Mouse (Mus musculus): ENCODE data around the gene Clpp. TPM values are rescaled to one million over a fixed set of nuclear protein-coding genes. Genes with fewer than 3 reads are reported as not detected.

Gene Clpp
- polyA plus RNA-seq, 1 experiment from 2014 or later = 147 TPM

DNA sequence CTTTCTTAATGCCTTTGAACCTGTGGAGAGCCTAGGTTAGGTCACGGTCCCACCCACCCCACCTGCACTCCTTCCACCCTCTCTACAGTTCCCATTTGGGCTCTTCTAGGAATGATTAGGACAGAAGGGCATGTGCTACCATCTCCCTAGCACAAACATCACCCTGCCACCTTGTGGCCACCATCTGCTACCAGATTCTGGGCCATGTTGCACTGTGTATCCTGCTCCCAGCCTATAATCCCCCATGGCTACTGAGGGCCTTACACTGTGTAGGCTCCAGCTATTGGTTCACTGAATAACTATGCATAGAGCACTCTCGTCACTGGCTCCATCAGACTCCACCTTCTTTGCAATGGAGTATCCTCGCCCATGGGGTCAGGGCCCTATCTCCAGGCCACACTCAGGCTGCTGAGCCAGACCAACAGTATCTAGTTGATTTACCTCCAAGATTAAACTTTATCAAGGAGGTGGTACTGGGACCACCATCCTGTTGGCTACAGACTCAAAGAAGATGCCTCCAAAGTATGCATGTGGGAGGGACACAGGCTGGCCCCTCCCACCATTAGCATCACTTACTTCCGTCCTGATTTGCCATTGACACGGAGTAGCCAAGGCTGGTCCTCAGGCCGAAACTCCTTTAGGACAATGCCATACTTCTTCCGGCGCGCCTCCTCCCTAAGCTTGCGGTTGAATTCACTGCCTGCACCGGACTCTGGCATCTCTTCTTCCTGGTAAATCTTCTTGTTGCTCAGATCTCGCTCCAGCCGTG, 17.2 kb downstream of the Clpp start:
- H3K4me2 ChIP-seq = no peak overlapping the region
- H3K27ac ChIP-seq = no peak overlapping the region
- no peak overlapping the region for H3K9ac ChIP-seq (replicated peaks)
- H3K4me3 ChIP-seq (replicated peaks) = no peak overlapping the region
- 93% methylated on average over 13 of the region's 13 CpGs for WGBS
- peaks cover 16% of the 10 kb centered on the region for H3K4me1 ChIP-seq (replicated peaks)
- no peaks in the 10 kb centered on the region for H3K9me3 ChIP-seq
- peaks cover 72% of the 10 kb centered on the region for H3K36me3 ChIP-seq
- ATAC-seq (ENCODE audit: insufficient number of reproducible peaks, insufficient read depth, low FRiP score, low TSS enrichment, low read depth) = no peak
- no peaks in the 10 kb centered on the region for H3K27me3 ChIP-seq

DNA sequence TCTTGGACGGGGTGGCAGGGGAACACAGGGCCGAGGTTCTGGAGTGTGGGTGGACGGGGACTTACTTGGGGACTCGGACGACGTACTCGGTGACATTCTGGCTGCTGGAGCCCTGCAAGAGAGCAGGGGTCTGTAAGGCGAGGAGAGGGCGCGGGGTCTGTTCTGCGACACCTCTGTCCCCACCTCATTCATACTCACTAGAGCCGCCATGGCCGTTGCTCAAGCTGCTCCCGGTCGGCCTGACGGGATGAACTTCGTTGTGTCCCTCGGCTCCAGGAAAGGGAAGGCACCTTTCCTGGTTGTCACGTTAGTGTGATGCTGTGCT, 20.8 kb downstream of the Clpp start:
- no peaks in the 10 kb centered on the region for H3K27me3 ChIP-seq
- peak overlapping the region; percentile 71 for H3K4me3 ChIP-seq (replicated peaks)
- no peaks in the 10 kb centered on the region for H3K9me3 ChIP-seq
- under 1% methylated on average over 19 of the region's 19 CpGs for WGBS
- peak overlapping the region; percentile 93 for H3K4me2 ChIP-seq
- peak overlapping the region; percentile 73 for H3K27ac ChIP-seq
- peaks cover 37% of the 10 kb centered on the region for H3K36me3 ChIP-seq
- peak overlapping the region; percentile 79 for H3K9ac ChIP-seq (replicated peaks)
- peaks cover 17% of the 10 kb centered on the region for H3K4me1 ChIP-seq (replicated peaks)
- peak; percentile 56 for ATAC-seq (ENCODE audit: insufficient number of reproducible peaks, insufficient read depth, low FRiP score, low TSS enrichment, low read depth)

- under 1% methylated on average over 51 of the region's 51 CpGs for WGBS
- Histone ChIP-seq H3K9me3 (no peaks in the 10 kb centered on the region), H3K4me2 (peak within 1 kb of the TSS; percentile 93), H3K4me3 (replicated peaks) (peak within 1 kb of the TSS; percentile 71), H3K27ac (peak within 1 kb of the TSS; percentile 93), H3K4me1 (replicated peaks) (peaks cover 17% of the 10 kb centered on the region), H3K27me3 (no peaks in the 10 kb centered on the region), H3K36me3 (peaks cover 31% of the 10 kb centered on the region), H3K9ac (replicated peaks) (peak within 1 kb of the TSS; percentile 79)
- peak; percentile 90 for ATAC-seq (ENCODE audit: insufficient number of reproducible peaks, insufficient read depth, low FRiP score, low TSS enrichment, low read depth)
Measured at GRCm38 (mm10) chr17:57011236-57012141, 21.4 kb downstream of the Clpp start, which contains the start of the genes Gtf2f1 and Gm17949. Gene Gtf2f1, minus strand, starts transcription at chr17:57011288. Gene Gm17949, plus strand, starts transcription at chr17:57011469.

- Histone ChIP-seq H3K4me3 (replicated peaks) (peak overlapping the region; percentile 71), H3K27me3 (no peaks in the 10 kb centered on the region), H3K9me3 (no peaks in the 10 kb centered on the region), H3K36me3 (peaks cover 22% of the 10 kb centered on the region), H3K27ac (peak overlapping the region; percentile 93), H3K4me2 (peak overlapping the region; percentile 93), H3K4me1 (replicated peaks) (peaks cover 17% of the 10 kb centered on the region), H3K9ac (replicated peaks) (no peak overlapping the region)
- WGBS = 76% methylated on average over 13 of the region's 13 CpGs
- no peak for ATAC-seq (ENCODE audit: insufficient number of reproducible peaks, insufficient read depth, low FRiP score, low TSS enrichment, low read depth)
Measured at GRCm38 (mm10) chr17:57012245-57012795, 22.2 kb downstream of the Clpp start.

DNA sequence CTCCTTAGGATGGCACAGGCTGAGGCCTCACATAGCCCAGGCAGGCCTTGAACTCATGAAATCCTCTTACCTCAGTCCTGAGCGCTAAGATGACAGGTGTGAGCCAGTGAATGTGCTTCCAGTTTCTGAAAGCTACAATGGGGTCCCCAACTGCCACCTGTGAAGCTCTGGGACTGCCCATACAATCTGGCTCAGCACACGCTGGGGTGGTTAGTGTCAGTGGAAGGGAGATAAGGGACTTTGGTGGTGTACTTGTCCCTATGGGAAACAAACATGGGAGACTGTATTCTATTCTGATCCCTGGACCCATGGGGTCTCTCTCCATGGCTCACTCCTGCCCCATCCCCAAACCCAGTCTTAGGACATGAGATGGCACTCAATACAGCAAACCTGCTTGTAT, 29.6 kb downstream of the Clpp start:
- Histone ChIP-seq H3K9ac (replicated peaks) (no peak overlapping the region), H3K27me3 (no peaks in the 10 kb centered on the region), H3K27ac (no peak overlapping the region), H3K36me3 (peaks cover 56% of the 10 kb centered on the region), H3K4me3 (replicated peaks) (no peak overlapping the region), H3K9me3 (no peaks in the 10 kb centered on the region), H3K4me2 (no peak overlapping the region), H3K4me1 (replicated peaks) (no peaks in the 10 kb centered on the region)
- ATAC-seq (ENCODE audit: insufficient number of reproducible peaks, insufficient read depth, low FRiP score, low TSS enrichment, low read depth) = no peak
- 86% methylated on average over 2 of the region's 2 CpGs for WGBS

- ATAC-seq (ENCODE audit: insufficient number of reproducible peaks, insufficient read depth, low FRiP score, low TSS enrichment, low read depth) = no peak
- peaks cover 69% of the 10 kb centered on the region for H3K36me3 ChIP-seq
- WGBS = 93% methylated on average over 5 of the region's 5 CpGs
- no peak overlapping the region for H3K9ac ChIP-seq (replicated peaks)
- H3K4me2 ChIP-seq = no peak overlapping the region
- H3K4me3 ChIP-seq (replicated peaks) = no peak overlapping the region
- H3K27ac ChIP-seq = no peak overlapping the region
- no peaks in the 10 kb centered on the region for H3K27me3 ChIP-seq
- H3K9me3 ChIP-seq = no peaks in the 10 kb centered on the region
- H3K4me1 ChIP-seq (replicated peaks) = no peaks in the 10 kb centered on the region
Measured at GRCm38 (mm10) chr17:57020960-57021359, 30.9 kb downstream of the Clpp start.

DNA sequence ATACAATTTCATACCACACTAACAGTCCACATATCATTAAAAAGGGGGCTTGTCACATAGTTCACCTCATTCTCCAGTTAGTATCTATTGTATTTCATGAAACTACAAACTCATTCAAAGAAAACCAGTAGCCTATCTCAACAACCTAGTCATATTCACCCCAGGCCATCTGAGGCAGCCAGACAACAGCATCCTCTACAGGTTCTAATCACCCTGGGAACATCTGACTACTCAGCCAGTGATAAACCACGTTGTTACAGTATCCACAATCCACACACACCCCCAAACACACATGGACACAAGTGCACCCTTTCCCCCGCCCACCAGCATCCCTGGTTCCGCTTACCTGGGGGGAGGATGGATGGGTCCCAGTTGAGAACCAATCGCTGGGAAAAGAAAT, 37.4 kb downstream of the Clpp start:
- no peak overlapping the region for H3K4me3 ChIP-seq (replicated peaks)
- no peaks in the 10 kb centered on the region for H3K9me3 ChIP-seq
- H3K9ac ChIP-seq (replicated peaks) = no peak overlapping the region
- H3K4me1 ChIP-seq (replicated peaks) = peaks cover 17% of the 10 kb centered on the region
- H3K4me2 ChIP-seq = no peak overlapping the region
- H3K27me3 ChIP-seq = no peaks in the 10 kb centered on the region
- WGBS = 92% methylated on average over 4 of the region's 4 CpGs
- peaks cover 69% of the 10 kb centered on the region for H3K36me3 ChIP-seq
- no peak for ATAC-seq (ENCODE audit: insufficient number of reproducible peaks, insufficient read depth, low FRiP score, low TSS enrichment, low read depth)
- no peak overlapping the region for H3K27ac ChIP-seq

GRCm38 (mm10) chr17:57029691-57030090, 39.6 kb downstream of the Clpp start:
- ATAC-seq (ENCODE audit: insufficient number of reproducible peaks, insufficient read depth, low FRiP score, low TSS enrichment, low read depth) = no peak
- Histone ChIP-seq H3K9ac (replicated peaks) (peak overlapping the region; percentile 100), H3K27ac (no peak overlapping the region)

DNA sequence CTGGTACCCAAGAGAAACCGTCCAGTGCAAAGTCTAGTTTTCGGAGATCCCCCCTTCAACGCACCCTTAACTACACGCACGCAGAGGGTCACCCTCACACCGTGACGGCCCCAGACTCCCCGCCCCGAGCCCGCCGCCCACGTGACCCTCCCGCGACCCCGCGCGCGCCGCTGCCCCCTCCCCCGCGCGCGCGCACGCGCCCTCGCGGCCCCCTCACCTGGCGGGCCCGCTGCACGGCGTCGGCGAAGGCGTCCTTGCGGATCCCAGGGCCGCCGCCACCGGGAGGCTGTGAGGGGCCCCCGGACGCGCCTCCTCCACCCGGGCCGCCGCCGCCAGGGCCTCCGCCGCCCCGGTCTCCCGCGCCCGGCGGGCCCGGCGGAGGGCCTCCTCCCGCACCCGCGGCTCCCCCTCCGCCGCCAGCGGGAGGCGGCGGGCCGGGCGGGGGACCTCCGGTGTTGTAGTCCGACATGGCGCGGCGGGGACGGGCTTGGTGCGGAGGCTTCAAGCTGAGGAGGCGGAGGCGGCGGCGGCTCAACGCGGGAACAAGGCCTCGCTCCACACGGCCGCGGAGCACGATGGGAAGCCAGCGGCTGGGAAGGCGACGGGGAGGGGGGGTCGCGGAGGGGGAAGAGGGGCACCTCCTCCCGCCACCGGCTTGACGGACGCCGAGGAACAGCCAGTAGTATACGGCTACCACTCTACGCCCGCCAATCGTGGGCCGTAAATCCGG, 41.0 kb downstream of the Clpp start, which contains the start of gene Khsrp:
Gene Khsrp, minus strand, starts transcription at position 592 of the 730 bp plus-strand sequence.
- no peak for ATAC-seq (ENCODE audit: insufficient number of reproducible peaks, insufficient read depth, low FRiP score, low TSS enrichment, low read depth)
- under 1% methylated on average over 98 of the region's 99 CpGs for WGBS
- peak within 1 kb of the TSS; percentile 97 for H3K4me2 ChIP-seq

More at GRCm38 (mm10) chr17:57029691-57030090, 39.6 kb downstream of the Clpp start:
- WGBS = 39% methylated on average over 8 of the region's 8 CpGs
- H3K9me3 ChIP-seq = no peaks in the 10 kb centered on the region
- H3K4me2 ChIP-seq = peak overlapping the region; percentile 97
- H3K4me3 ChIP-seq (replicated peaks) = peak overlapping the region; percentile 98
- H3K36me3 ChIP-seq = peaks cover 47% of the 10 kb centered on the region
- no peaks in the 10 kb centered on the region for H3K27me3 ChIP-seq
- H3K4me1 ChIP-seq (replicated peaks) = peaks cover 18% of the 10 kb centered on the region

DNA sequence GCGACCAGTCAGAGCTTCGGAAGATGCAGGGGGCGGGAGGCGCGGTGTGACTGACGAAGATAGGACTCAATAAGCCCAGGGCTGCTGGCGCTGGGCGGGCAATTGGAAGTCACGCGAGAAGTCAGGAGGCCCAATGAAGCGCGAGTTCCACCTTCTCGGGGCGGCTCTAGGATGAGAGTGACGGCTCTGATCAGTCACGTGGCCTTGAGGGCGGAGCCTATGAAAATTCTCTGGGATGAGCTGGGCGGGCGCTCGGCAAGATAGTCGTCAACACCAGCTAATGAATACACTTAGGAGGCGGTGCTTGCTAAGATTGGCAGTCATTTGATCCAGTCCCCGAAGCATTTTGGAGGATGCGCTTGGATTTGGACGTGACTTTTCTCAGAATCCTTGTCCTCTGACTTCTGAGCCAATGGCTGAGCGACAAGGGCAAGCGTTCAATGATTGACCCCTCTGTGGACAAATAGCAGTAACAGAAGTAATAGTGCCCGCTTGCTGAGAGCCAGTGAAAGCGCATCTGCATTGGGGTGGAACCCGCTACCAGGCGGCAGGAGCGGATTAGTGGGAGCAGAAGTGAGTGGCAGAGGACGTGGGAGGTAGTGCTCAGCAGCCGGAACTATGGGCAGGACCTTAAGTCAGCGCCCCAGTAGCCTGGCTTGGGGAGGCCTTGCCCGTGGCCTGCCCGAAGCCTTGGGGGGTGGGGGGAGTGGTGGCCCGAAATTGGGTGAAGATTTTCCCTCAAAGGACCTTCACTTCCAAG, 41.7 kb downstream of the Clpp start:
- Histone ChIP-seq H3K27ac (peak overlapping the region; percentile 81), H3K27me3 (peaks cover 4% of the 10 kb centered on the region; the same call in 1 of the 2 replicates), H3K9me3 (no peaks in the 10 kb centered on the region), H3K4me2 (peak overlapping the region; percentile 97), H3K4me1 (replicated peaks) (peaks cover 18% of the 10 kb centered on the region), H3K36me3 (peaks cover 25% of the 10 kb centered on the region), H3K9ac (replicated peaks) (no peak overlapping the region; the same call in 1 of the 2 replicates), H3K4me3 (replicated peaks) (peak overlapping the region; percentile 98)
- peak; percentile 100 for ATAC-seq (ENCODE audit: insufficient number of reproducible peaks, insufficient read depth, low FRiP score, low TSS enrichment, low read depth)
- WGBS = under 1% methylated on average over 38 of the region's 38 CpGs

More for the DNA sequence above, 41.0 kb downstream of the Clpp start, which contains the start of gene Khsrp:
- H3K4me1 ChIP-seq (replicated peaks) = peaks cover 18% of the 10 kb centered on the region
- peak within 1 kb of the TSS; percentile 98 for H3K4me3 ChIP-seq (replicated peaks)
- peaks cover 33% of the 10 kb centered on the region for H3K36me3 ChIP-seq
- no peaks in the 10 kb centered on the region for H3K9me3 ChIP-seq
- peak within 1 kb of the TSS; percentile 94 for H3K27ac ChIP-seq
- peak within 1 kb of the TSS; percentile 100 for H3K9ac ChIP-seq (replicated peaks)
- H3K27me3 ChIP-seq = no peaks in the 10 kb centered on the region

Data from limb, embryonic 12.5 days (tissue).